Mouse (Mus musculus) midbrain, embryonic 13.5 days (tissue): ENCODE measurements around the gene Gcn1l1. TPM values are rescaled to one million over a fixed set of nuclear protein-coding genes. Genes with fewer than 3 reads are reported as not detected.

ENCODE experiments used
- ATAC-seq: fragments of 200-750 bp; cut with Nextera tagmentation; 2 replicates; pipeline ENCODE4 v1.8.0; 2017; ENCODE audit warnings: mild to moderate bottlenecking, moderate TSS enrichment, moderate library complexity
- H3K27ac ChIP-seq: fragments of 300-500 bp; sonication (generic); 2 replicates; pipeline ENCODE4 v1.5.1; 2015; ENCODE audit warnings: inconsistent platforms, mild to moderate bottlenecking, moderate library complexity
- H3K27me3 ChIP-seq: fragments of 300-500 bp; sonication (generic); 2 replicates; pipeline ENCODE4 v1.6.1; 2015; ENCODE audit warnings: mild to moderate bottlenecking, inconsistent platforms
- H3K36me3 ChIP-seq: fragments of 300-500 bp; sonication (generic); 2 replicates; pipeline ENCODE4 v1.6.1; 2015; ENCODE audit warnings: mild to moderate bottlenecking, inconsistent platforms
- H3K4me1 ChIP-seq: fragments of 300-500 bp; sonication (generic); replicated peaks from 2 replicates; pipeline ENCODE4 v1.6.1; 2015; ENCODE audit warnings: inconsistent platforms
- H3K4me2 ChIP-seq: fragments of 300-500 bp; sonication (generic); replicated peaks from 2 replicates; pipeline ENCODE4 v1.6.1; 2015; ENCODE audit warnings: moderate library complexity, mild to moderate bottlenecking, inconsistent platforms
- H3K4me3 ChIP-seq: fragments of 300-500 bp; sonication (generic); replicated peaks from 2 replicates; pipeline ENCODE4 v1.5.1; 2015; ENCODE audit warnings: mild to moderate bottlenecking, inconsistent platforms
- H3K9ac ChIP-seq: fragments of 300-500 bp; sonication (generic); replicated peaks from 2 replicates; pipeline ENCODE4 v1.6.1; 2015; ENCODE audit warnings: mild to moderate bottlenecking, inconsistent platforms
- H3K9me3 ChIP-seq: fragments of 300-500 bp; sonication (generic); 2 replicates; pipeline ENCODE4 v1.6.1; 2016; ENCODE audit warnings: mild to moderate bottlenecking, inconsistent platforms
- WGBS: fragments of 180-500 bp; shearing (Covaris S2); methylation state at CpG from one replicate; pipeline ENCODE4 v1.1.7; 2015; 5-methylcytosine and 5-hydroxymethylcytosine counted together
- microRNA-seq: library from miRNA; unstranded; fragments of <30 nt; microRNA quantifications from one replicate; pipeline ENCODE4, GENCODE M21; 2016
- polyA plus RNA-seq: library from polyadenylated mRNA; unstranded; fragments of >200 nt; fragmentation: Nextera tagmentation; extraction: Ambion mirVana; gene quantifications from 2 replicates; pipeline ENCODE4 v1.2.1, GENCODE M21; 2015

Gcn1l1 gene
- polyA plus RNA-seq, 1 experiment from 2014 or later, result 49.1 TPM

DNA sequence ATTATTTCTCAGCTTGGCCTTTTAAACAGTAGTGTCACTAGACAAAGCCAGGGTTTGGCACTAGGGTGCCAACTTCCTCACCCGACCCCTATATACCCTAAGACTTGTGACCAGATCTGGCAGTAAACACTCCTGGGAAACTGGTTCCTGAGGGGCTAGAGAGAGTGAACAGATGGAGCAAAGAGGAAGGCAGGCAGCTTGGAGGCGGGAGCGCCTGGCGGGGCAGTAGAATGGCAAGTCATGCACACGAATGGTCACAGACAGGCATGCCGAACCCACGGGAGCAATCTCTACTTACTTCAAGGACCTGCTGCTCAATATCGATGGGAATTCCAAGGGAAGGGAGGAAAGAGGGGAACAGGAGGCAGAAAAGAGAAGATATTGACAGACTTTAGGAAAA, 106.8 kb downstream of the Gcn1l1 start:
- Histone ChIP-seq H3K4me1 (peaks cover 11% of the 10 kb centered on the region), H3K36me3 (peaks cover 4% of the 10 kb centered on the region), H3K9me3 (no peaks in the 10 kb centered on the region), H3K27me3 (no peaks in the 10 kb centered on the region), H3K27ac (no peak overlapping the region), H3K9ac (no peak overlapping the region), H3K4me3 (no peak overlapping the region), H3K4me2 (no peak overlapping the region)
- 71% methylated on average over 8 of the region's 8 CpGs for WGBS
- no peak for ATAC-seq

Small RNAs within 50 kb of the gene (microRNA-seq; reads per million reads assigned to microRNA genes)
- gene Mir7029 (not detected), gene Mir7030 (0.62 reads per million)

Other genes with a start within 250 kb of the Gcn1l1 start
- gene Srsf9, start 238.1 kb upstream of the Gcn1l1 start, polyA plus RNA-seq, result 193 and 203 TPM in 2 replicates
- gene Gatc, start 224.1 kb upstream of the Gcn1l1 start, polyA plus RNA-seq, result 34.2 and 37.0 TPM in 2 replicates
- 54.2 and 56.7 TPM in 2 replicates for gene Triap1, start 224.0 kb upstream of the Gcn1l1 start, polyA plus RNA-seq
- gene Cox6a1, start 216.3 kb upstream of the Gcn1l1 start, polyA plus RNA-seq, result 973 and 974 TPM in 2 replicates
- gene Msi1, start 135.7 kb upstream of the Gcn1l1 start, polyA plus RNA-seq, result 112 and 133 TPM in 2 replicates
- gene Pla2g1b, start 99.0 kb upstream of the Gcn1l1 start, polyA plus RNA-seq, result not detected in 2 replicates
- gene Sirt4, start 80.5 kb upstream of the Gcn1l1 start, polyA plus RNA-seq, result 26.1 and 28.7 TPM in 2 replicates
- gene Pxn, start 58.6 kb upstream of the Gcn1l1 start, polyA plus RNA-seq, result 16.2 and 18.3 TPM in 2 replicates
- 905 and 914 TPM in 2 replicates for gene Rplp0, start 5.8 kb upstream of the Gcn1l1 start, polyA plus RNA-seq
- 13.1 and 16.8 TPM in 2 replicates for gene Rab35, start 66.7 kb downstream of the Gcn1l1 start, polyA plus RNA-seq
- 25.7 and 28.7 TPM in 2 replicates for gene Bicdl1, start 166.4 kb downstream of the Gcn1l1 start, polyA plus RNA-seq